Mouse (Mus musculus) thymus, postnatal 14 days (tissue): ENCODE measurements around the gene Dclk2.

ENCODE experiments used
- DNase-seq: peaks from one replicate; pipeline ENCODE4 v3.0.0; 2021

Dclk2 gene

DNA sequence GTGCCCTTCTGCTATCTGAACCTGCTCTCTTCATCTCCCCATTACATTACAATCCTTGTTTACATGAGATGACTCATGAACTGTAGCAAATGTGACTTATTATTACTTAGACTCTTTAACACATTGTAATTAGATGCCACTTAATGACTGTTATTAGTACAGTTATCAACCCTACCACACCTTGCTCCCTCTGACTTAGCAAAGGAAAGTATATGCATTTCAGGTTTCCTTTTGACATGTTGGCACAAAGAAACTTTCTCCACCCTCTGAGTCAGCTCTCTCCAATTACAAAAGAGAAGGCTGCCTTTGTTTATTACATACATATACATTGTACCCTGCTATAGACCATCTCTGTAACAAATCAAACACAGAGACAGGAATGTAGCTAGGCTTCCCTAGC lies 33.1 kb downstream of the Dclk2 start:
- no peak for DNase-seq

- DNase-seq = no peak
Observed at GRCm38 (mm10) chr3:86885180-86885579, 35.5 kb downstream of the Dclk2 start.

GRCm38 (mm10) chr3:86884481-86884880 lies 36.2 kb downstream of the Dclk2 start:
- DNase-seq = no peak

DNA sequence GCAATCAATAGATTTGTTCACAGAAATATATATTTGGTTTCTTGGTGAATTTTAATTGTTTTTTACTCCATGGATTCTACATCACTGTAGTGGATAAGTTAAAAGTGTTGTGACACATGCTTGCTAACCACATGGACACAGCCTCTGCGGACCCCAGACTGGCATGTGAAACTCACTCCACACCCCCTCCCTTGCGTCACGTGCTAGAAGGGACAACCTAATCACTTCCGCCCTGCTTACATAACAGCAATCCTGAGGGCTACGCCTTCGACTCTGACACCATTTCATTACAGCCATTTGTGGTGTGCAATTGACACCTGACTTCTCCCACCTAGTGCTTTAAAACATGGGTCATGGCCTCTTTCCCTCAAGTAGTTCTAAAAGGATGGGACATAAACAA lies 36.7 kb downstream of the Dclk2 start:
- DNase-seq = no peak

DNA sequence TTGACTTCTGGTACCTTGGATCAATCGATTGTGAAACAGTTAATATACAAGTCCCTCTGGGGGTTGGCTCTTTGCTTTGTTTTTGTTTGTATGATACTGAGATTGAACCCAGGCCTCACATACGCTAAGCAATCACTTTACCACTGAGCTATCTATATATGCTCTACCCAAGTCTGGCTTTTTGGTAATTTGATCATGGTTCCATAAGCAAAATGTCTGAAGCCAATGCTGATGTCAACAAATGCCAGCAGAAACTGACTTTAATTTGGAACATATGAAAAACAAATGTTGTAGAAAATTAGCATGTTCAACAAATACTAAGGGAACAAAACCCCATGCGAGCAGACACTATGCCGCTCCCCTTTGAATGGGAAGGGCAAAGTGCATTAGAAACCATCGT lies 44.7 kb downstream of the Dclk2 start:
- DNase-seq = no peak

DNA sequence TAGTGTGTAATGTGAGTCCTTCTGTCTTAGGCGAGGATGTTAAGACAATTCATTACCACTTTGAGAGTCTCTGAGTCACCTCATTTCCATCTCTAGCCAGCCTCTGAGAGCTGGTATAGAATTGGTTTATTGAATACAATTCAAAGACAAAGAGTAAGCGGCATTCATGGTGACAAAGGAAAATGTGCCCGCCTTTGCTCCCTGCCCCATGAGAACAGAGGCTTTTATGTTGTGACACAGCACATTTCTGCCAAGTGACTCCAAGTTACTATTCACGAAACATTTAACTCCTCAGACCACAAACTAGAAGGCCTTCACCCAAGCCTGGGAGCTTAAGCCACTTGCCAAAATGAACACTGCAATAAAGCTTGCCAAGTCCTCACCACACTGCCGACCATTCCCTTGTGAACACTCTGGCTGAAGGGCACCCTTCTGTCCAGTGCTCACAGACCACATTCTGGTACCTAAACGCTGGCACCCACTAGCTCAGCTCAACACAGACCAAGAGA lies 47.5 kb downstream of the Dclk2 start:
- DNase-seq = no peak

DNA sequence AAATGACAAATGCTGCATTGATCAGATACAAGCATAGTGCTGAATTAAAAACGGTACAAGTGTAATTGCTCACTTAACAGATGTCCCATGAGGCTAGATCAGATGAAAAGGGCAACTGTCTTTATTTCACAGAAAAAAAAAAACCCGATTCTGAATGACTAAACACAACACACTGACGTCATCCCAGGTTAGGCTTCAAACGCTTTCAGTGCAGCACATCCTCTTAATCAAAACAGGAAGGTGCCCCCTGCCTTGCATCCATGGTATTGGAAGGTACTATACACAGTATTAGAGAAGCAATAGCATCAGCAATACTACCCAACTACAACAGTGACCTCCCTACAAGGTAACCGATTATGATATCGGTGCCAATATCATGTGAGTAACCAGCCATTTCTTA lies 49.7 kb downstream of the Dclk2 start:
- no peak for DNase-seq

- no peak for DNase-seq
Observed at GRCm38 (mm10) chr3:86870411-86870810, 50.2 kb downstream of the Dclk2 start.

- DNase-seq = no peak
Observed at GRCm38 (mm10) chr3:86868721-86869120, 51.9 kb downstream of the Dclk2 start.

DNA sequence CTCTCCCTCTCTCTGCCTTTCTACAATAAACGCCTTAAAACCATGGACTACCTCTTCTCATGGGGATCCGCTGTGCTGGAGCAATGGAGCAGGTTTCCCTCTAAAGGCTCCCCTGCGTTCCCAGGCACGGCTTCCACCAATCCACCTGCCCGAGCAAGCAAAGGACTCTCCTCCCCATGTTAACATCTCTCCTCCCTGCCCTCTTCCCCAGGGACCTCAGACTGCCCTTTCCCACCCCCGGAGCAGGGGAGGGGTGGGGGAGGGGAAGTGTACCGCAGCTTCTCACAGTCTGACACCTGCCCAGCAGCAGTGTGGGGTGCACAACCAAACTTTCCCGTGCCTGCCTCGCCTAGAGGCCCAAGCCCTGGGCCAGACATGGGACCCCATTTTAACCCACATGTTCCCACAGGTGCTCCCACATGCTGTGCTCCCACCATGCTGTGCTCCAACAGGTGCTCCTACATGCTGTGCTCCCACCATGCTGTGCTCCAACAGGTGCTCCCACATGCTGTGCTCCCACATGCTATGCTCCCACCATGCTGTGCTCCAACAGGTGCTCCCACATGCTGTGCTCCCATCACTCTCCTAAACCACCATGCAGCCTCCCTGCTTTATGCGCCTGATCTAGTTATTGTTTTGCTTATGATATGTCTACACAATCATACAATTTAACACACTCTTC lies 57.2 kb downstream of the Dclk2 start:
- peak; percentile 40 for DNase-seq

GRCm38 (mm10) chr3:86862939-86863311 lies 57.7 kb downstream of the Dclk2 start:
- peak; percentile 23 for DNase-seq

DNA sequence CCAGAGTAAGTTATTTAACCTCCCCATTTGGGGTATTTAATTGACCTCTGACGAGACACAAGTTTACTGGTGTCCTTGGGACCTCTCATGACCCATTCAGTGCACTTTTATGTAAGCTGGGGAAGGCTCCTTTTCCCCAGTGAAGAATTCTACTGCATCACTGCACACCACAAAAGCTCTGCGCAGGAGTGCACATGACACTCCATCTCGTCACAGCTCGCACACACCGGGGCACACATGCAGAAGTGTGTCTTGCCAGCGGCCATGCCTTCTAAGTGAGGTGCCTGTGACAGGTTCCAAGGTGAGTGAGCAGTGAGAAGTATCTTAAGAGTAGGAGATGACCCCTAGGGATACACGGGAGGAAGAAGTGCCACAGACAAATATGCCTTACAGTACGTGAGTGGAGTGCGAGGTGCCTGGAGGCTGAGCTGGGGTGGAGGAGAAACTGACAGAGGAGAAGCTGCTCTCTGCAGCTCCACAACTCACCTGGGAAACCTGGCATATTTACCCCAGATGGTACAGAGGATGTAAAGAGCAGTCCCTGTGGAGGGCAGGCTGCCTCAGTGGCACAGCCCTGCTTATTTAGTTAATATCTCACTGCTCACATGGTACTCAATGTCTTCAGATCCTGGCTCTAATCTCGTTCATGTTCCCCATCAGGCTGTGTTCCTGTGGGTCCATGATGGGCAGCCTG lies 58.3 kb downstream of the Dclk2 start:
- DNase-seq = no peak

DNA sequence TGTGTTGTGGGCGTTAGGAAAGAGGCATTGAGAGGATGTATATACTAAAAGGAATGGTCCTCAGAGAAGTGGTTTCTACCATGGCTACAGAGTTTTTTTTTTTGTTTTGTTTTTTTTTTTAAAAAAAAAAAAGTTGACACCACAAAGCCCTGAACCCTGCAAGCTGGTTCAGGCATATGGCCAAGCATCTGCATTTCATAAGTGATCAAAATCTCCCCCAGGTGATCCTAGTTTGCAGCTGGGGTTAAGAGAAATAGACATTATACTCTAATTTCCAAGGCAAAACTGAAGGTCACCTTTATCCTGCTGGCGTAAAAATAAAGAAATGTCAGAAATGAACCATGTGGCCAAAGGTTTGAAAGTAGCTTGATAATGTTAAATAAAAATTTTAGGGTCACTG lies 60.9 kb downstream of the Dclk2 start:
- DNase-seq = no peak

GRCm38 (mm10) chr3:86858699-86859098 lies 62.0 kb downstream of the Dclk2 start:
- DNase-seq = no peak

- no peak for DNase-seq
Observed at GRCm38 (mm10) chr3:86857833-86858398, 62.7 kb downstream of the Dclk2 start.

DNA sequence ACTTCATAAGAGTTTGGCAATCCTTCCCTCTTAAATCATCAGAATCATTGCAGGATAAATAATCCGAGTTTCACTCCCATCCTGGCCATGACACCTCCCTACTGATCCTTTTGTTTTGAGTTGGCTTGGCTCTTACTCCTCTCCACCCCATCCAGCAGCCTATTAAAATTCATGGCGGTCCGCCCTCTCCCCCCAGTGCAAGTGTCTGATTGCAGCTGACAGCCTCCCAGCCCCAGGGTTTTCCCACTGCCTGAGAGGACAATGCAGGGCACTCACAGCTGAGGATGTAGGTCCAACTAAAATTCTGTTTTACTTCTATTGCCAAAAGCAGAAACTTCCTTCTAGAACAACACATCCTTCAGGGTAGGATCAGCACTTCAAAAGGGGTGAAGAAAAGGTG lies 67.8 kb downstream of the Dclk2 start:
- no peak for DNase-seq

GRCm38 (mm10) chr3:86851131-86851530 lies 69.5 kb downstream of the Dclk2 start:
- no peak for DNase-seq

- no peak for DNase-seq
Observed at GRCm38 (mm10) chr3:86850394-86851030, 70.1 kb downstream of the Dclk2 start.

DNA sequence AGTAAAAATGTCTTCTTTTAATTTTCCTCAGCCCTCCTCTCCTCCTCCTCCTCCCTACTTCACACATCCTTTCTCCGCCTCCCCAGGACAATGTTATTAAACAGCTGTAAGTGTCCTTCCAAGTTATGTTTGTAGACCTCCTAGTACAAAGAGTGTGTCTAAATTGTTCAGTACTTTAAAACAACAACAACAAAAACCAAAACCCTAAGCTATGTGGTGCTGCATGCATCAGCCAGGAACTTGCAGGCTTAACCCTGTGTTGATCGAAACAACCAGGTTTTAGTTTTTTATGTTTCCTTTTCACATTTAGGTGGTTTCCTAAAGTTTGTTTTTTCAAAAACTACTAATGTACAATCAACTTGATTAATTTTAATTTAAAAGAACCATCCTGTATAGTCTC lies 71.3 kb downstream of the Dclk2 start:
- no peak for DNase-seq

- no peak for DNase-seq
Observed at GRCm38 (mm10) chr3:86847536-86847935, 73.1 kb downstream of the Dclk2 start.

DNA sequence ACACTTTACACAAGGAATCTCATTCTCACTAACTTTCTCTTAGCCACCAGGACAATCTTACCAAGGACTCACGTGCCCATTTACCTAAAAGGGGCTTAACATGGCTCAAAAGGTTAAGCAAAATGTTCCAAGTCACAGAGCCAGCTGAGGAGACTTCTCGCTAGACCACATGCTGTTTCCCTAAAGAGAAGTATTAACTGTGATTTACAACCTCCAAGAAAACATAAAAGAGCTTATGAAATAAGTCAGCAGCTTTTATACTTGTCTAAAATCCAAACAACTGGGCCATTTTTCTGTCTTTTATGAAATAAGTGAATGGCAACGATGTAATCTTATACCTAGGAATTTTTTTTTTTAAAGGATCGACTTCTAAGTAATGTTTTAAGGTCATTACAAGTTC lies 74.6 kb downstream of the Dclk2 start:
- no peak for DNase-seq

DNA sequence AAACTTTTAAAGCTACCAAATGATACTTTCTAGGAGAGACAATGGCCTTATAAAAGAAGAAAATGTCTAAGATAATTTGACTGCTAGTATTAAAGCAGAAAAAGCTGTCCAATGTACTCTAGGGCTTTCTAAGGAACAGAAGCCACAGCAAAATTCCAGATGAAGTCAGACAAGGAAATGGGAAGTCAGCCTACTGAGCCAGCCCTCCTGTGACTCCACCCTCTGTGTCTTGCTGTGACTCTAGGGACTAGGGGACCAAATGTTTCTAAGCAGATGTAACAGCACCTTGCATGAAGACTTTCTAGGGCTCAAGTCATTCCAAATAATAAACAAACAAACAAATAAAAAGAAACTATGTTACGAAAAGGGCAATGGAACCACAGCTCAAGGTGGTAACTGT lies 75.1 kb downstream of the Dclk2 start:
- no peak for DNase-seq

GRCm38 (mm10) chr3:86844804-86845481 lies 75.7 kb downstream of the Dclk2 start:
- DNase-seq = peak; percentile 57
